In the genomic region with DNA sequence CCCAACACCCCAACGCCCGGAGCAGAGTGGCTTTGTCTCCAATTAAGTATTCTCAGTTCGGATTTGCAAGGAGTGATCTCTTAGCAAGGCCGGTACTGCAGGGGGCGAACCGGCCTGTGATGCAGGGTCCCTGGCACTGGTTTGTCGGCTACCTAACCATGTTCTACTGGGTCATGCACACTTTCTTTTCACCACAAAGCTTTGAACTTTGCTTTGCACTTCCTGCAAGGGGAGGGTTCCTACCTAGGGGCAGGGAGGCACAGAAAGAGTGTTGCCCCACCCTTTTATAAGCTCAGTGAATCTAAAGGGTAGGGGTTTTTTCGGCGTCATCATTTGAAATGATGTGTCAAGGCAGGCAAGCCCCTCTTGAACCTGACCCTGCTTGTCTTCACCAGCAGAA, we compare ENCODE assay signal across 9 mouse cellular contexts.
DNase-seq lines count a peak whose midpoint lies in the region; ATAC-seq and TF ChIP-seq lines count a peak whose summit lies in the region.
"Had no signal": no experiment of that assay in that cellular context is flagged by ENCODE, and none has a peak within 500 bp of the region (broad histone marks: within the 10 kb centered on the region; RNA-seq: fewer than 3 reads in every experiment).

No protein-coding gene starts in this region.

- H3K9ac ChIP-seq in heart, embryonic 15.5 days = no peak overlapping the region
- H3K9ac ChIP-seq in neural tube, embryonic 14.5 days (replicated peaks; ENCODE audit: low read depth, low read length) = no peak overlapping the region

- H3K27me3 ChIP-seq in heart, embryonic 15.5 days = no peaks in the 10 kb centered on the region
- no peaks in the 10 kb centered on the region for H3K27me3 ChIP-seq in neural tube, embryonic 14.5 days (ENCODE audit: control insufficient read depth, insufficient read depth, low read length)

- TF ChIP-seq POLR2A in brain, embryonic 14.5 days (IDR thresholded peaks at IDR 0.05; ENCODE audit: borderline replicate concordance, extremely low read depth, insufficient read depth, insufficient read length, poor library complexity, severe bottlenecking) = no peak

- DNase-seq in heart, adult 9 months (ENCODE audit: low spot score in 2 of 2) = no peak
- peak; percentile 48 for DNase-seq in brain, embryonic 14.5 days (ENCODE audit: low read depth)
- DNase-seq in induced T-regulatory cell, adult 2 months (ENCODE audit: low read depth) = peak; percentile 55
- DNase-seq in gastrocnemius, postnatal 25 days = no peak
- no peak for DNase-seq in spleen, adult 12 weeks (ENCODE audit: low spot score)
- DNase-seq: kidney, adult 11 months had no signal

- H3K4me3 ChIP-seq in heart, embryonic 15.5 days = no peak overlapping the region
- H3K4me3 ChIP-seq in neural tube, embryonic 14.5 days (ENCODE audit: low read depth, low read length) = no peak overlapping the region

- TF ChIP-seq CTCF in brain, embryonic 14.5 days (IDR thresholded peaks at IDR 0.05; ENCODE audit: borderline replicate concordance, extremely low read depth, insufficient read depth, insufficient read length) = 0 out of 2 replicates have a peak, but pooled peaks have one; percentile 0

- peak overlapping the region; percentile 66; the same call in 1 of the 2 replicates for H3K27ac ChIP-seq in heart, embryonic 15.5 days
- H3K27ac ChIP-seq in neural tube, embryonic 14.5 days (ENCODE audit: low read depth, low read length) = no peak overlapping the region

- WGBS in heart, embryonic 15.5 days = 11% methylated on average over 9 of the region's 9 CpGs
- WGBS in neural tube, embryonic 14.5 days = 9% methylated on average over 9 of the region's 9 CpGs

- peak overlapping the region; percentile 79 for H3K4me2 ChIP-seq in heart, embryonic 15.5 days
- peak overlapping the region; percentile 58; the same call in 1 of the 2 replicates for H3K4me2 ChIP-seq in neural tube, embryonic 14.5 days (ENCODE audit: low read depth, low read length)

- H3K36me3 ChIP-seq in heart, embryonic 15.5 days = no peaks in the 10 kb centered on the region
- no peaks in the 10 kb centered on the region for H3K36me3 ChIP-seq in neural tube, embryonic 14.5 days (ENCODE audit: control insufficient read depth, insufficient read depth, low read length)

- peaks cover 30% of the 10 kb centered on the region for H3K4me1 ChIP-seq in heart, embryonic 15.5 days (replicated peaks)
- H3K4me1 ChIP-seq in neural tube, embryonic 14.5 days (ENCODE audit: control insufficient read depth, insufficient read depth, low read length) = peaks cover 11% of the 10 kb centered on the region; the same call in 1 of the 2 replicates

- ATAC-seq in heart, embryonic 15.5 days (replicated peaks; ENCODE audit: insufficient number of reproducible peaks, insufficient read depth, low FRiP score, low read depth) = no peak
- ATAC-seq in neural tube, embryonic 14.5 days (ENCODE audit: low read depth) = peak; percentile 12; the same call in 1 of the 2 replicates
- no peak for ATAC-seq in cerebellum, adult (ENCODE audit: insufficient number of reproducible peaks, low FRiP score, low TSS enrichment)

- H3K9me3 ChIP-seq in heart, embryonic 15.5 days (replicated peaks) = no peaks in the 10 kb centered on the region
- no peaks in the 10 kb centered on the region for H3K9me3 ChIP-seq in neural tube, embryonic 14.5 days (ENCODE audit: control insufficient read depth, low read length)

Comparison
In these comparisons a context has a peak if more than half of its experiments do, and no peak if none do; other contexts are left out.
1. DNase-seq: peak in brain, embryonic 14.5 days (single experiment) and induced T-regulatory cell, adult 2 months (single experiment); none in heart, adult 9 months (0 of 2), gastrocnemius, postnatal 25 days (single experiment) and spleen, adult 12 weeks (single experiment).